Mouse (Mus musculus) liver, embryonic 14.5 days (tissue): ENCODE measurements around the gene Cdk19.

Source experiments
- CTCF ChIP-seq: IDR thresholded peaks from 2 replicates; pipeline ENCODE4 v1.5.1; 2016; ENCODE audit warnings: antibody characterized with exemption, low read depth, control low read depth
- EP300 ChIP-seq: IDR thresholded peaks from 2 replicates; pipeline ENCODE4 v1.6.1; 2016; ENCODE audit warnings: antibody characterized with exemption, low read depth

DNA sequence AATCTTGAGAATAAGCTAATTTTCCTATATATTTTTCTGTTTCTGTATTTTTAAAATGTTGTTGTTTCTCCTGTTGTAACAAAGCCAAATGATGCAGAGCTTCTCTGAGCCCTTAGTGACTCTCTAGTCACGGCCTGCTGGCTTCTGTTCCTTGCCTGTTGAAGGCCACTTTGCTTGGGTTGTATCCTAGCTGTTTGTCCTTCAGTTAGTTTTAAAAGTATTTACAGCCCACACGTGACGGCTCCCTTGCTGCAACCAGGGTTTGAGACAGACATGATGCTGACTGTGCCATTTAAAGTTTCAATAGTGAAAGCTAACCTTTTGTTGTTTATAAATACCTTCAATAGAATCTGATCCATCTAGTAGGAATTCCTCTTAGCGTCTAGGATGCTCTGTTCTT lies 83.3 kb downstream of the Cdk19 start:
- TF ChIP-seq CTCF (no peak), EP300 (no peak)
